Mouse (Mus musculus) stomach, embryonic 15.5 days (tissue): ENCODE results near the gene Cryzl2. TPM values are rescaled to one million over a fixed set of nuclear protein-coding genes. Genes with fewer than 3 reads are reported as not detected.

Experiments used
- ATAC-seq: fragments of 200-750 bp; cut with Nextera tagmentation; 2 replicates; pipeline ENCODE4 v1.8.0; 2017; ENCODE audit warnings: low read depth, moderate number of reproducible peaks, moderate TSS enrichment; ENCODE audit not compliant: insufficient read depth, low FRiP score
- H3K27ac ChIP-seq: fragments of 300-500 bp; sonication (generic); 2 replicates; pipeline ENCODE4 v1.5.1; 2015; ENCODE audit warnings: mild to moderate bottlenecking, inconsistent platforms
- H3K27me3 ChIP-seq: fragments of 300-500 bp; sonication (generic); replicated peaks from 2 replicates; pipeline ENCODE4 v1.6.1; 2015; ENCODE audit warnings: inconsistent platforms
- H3K36me3 ChIP-seq: fragments of 300-500 bp; sonication (generic); 2 replicates; pipeline ENCODE4 v1.6.1; 2015; ENCODE audit warnings: inconsistent platforms
- H3K4me1 ChIP-seq: fragments of 300-500 bp; sonication (generic); 2 replicates; pipeline ENCODE4 v1.6.1; 2015; ENCODE audit warnings: inconsistent platforms
- H3K4me2 ChIP-seq: fragments of 300-500 bp; sonication (generic); 2 replicates; pipeline ENCODE4 v1.6.1; 2015; ENCODE audit warnings: mild to moderate bottlenecking, inconsistent platforms
- H3K4me3 ChIP-seq: fragments of 300-500 bp; sonication (generic); replicated peaks from 2 replicates; pipeline ENCODE4 v1.5.1; 2015; ENCODE audit warnings: inconsistent platforms
- H3K9ac ChIP-seq: fragments of 300-500 bp; sonication (generic); 2 replicates; pipeline ENCODE4 v1.6.1; 2015; ENCODE audit warnings: inconsistent platforms
- H3K9me3 ChIP-seq: fragments of 300-500 bp; sonication (generic); 2 replicates; pipeline ENCODE4 v1.6.1; 2016; ENCODE audit warnings: inconsistent platforms
- WGBS: fragments of 180-500 bp; shearing (Covaris S2); methylation state at CpG from one replicate; pipeline ENCODE4 v1.1.7; 2015; 5-methylcytosine and 5-hydroxymethylcytosine counted together
- polyA plus RNA-seq: library from polyadenylated mRNA; unstranded; fragments of >200 nt; fragmentation: Nextera tagmentation; extraction: Ambion mirVana; gene quantifications from 2 replicates; pipeline ENCODE4 v1.2.1, GENCODE M21; 2015

Cryzl2 gene
- polyA plus RNA-seq, 1 experiment from 2014 or later = 11.1 TPM

DNA sequence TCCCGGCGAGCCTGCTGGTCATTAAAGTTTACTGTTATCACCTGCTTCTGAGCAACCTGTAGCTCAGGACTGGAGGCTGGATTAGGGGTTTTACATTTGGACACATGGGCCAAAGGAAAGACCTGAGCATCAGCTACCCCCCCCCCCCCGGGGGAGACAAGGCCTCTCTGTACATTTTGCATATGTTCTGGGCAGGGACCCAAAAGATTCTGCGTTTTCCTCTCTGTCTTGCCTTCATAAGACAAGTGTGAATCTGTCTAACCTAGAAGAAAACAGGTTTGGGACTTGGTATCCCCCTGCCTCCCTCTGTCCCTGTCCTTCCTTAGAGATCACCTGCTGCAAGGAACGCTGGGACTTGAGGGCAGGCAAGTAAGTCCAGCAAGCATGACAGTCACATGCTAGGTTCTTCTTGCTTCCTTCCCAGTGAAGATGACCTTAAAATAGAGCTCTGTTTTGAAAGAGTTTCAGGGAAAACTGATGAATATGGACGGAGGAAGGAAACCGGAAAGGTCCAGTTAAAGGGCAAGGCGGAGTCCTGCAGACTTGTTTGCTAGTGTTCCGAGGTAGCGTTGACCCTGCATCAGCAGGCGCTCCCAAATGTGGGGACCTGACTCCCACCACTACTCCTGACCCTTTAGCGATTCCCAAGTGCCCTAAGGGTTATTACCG, 13.6 kb upstream of the Cryzl2 start:
- Histone ChIP-seq H3K9me3 (no peaks in the 10 kb centered on the region), H3K4me2 (no peak overlapping the region), H3K4me1 (0 out of 2 replicates have a peak, but pooled peaks cover 1% of the 10 kb centered on the region), H3K27ac (no peak overlapping the region), H3K9ac (no peak overlapping the region), H3K27me3 (no peaks in the 10 kb centered on the region), H3K4me3 (no peak overlapping the region), H3K36me3 (no peaks in the 10 kb centered on the region)
- 67% methylated on average over 13 of the region's 13 CpGs for WGBS
- no peak for ATAC-seq

DNA sequence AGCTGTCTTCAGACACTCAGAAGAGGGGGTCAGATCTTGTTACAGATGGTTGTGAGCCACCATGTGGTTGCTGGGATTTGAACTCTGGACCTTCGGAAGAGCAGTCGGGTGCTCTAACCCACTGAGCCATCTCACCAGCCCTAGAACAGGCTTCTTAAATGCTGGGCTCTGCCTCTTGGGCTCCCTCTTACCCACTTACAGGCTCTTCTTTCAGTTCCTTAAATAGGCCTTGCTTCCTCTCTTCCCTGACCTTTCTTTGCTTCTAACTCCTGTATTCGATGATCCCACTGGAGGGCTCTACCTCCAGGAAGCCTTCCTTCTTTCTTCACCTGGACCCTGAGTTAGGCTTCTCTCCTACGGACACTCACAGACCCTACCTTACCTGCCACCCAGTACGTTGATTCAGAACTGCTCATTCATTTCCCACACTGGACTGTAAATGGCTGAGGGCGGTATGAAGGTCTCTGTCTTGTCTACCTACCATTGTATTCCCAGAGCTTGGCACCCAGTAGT, 12.9 kb upstream of the Cryzl2 start:
- 0 out of 2 replicates have a peak, but pooled peaks cover 5% of the 10 kb centered on the region for H3K4me1 ChIP-seq
- no peak overlapping the region for H3K4me2 ChIP-seq
- H3K27ac ChIP-seq = no peak overlapping the region
- WGBS = 91% methylated on average over 6 of the region's 6 CpGs
- ATAC-seq = no peak
- H3K27me3 ChIP-seq = no peaks in the 10 kb centered on the region
- H3K4me3 ChIP-seq = no peak overlapping the region
- no peaks in the 10 kb centered on the region for H3K9me3 ChIP-seq
- no peaks in the 10 kb centered on the region for H3K36me3 ChIP-seq
- H3K9ac ChIP-seq = no peak overlapping the region

DNA sequence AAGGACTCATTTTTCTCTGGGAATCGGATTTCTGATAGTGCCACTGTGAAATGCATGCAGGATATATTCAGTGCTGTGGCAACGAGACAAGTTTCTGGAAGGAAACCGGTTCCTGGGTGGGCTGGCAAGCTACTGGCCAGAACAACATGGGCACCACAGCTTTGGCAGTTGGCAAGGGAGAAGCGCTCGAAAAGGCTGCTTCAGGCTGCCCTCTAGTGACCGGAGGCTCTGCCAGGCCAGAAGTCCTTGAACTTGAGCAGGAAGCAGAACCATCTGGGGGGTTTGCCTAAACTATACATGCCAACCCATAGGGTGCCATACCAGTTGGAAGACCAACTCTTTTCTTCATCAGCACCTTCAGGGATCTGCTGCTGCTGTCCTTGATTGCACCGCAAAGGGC, 12.1 kb upstream of the Cryzl2 start:
- no peak overlapping the region for H3K4me2 ChIP-seq
- no peak overlapping the region for H3K27ac ChIP-seq
- no peak for ATAC-seq
- H3K4me3 ChIP-seq = no peak overlapping the region
- no peaks in the 10 kb centered on the region for H3K27me3 ChIP-seq
- H3K4me1 ChIP-seq = 0 out of 2 replicates have a peak, but pooled peaks cover 5% of the 10 kb centered on the region
- H3K36me3 ChIP-seq = no peaks in the 10 kb centered on the region
- H3K9me3 ChIP-seq = no peaks in the 10 kb centered on the region
- no peak overlapping the region for H3K9ac ChIP-seq
- 63% methylated on average over 7 of the region's 7 CpGs for WGBS

DNA sequence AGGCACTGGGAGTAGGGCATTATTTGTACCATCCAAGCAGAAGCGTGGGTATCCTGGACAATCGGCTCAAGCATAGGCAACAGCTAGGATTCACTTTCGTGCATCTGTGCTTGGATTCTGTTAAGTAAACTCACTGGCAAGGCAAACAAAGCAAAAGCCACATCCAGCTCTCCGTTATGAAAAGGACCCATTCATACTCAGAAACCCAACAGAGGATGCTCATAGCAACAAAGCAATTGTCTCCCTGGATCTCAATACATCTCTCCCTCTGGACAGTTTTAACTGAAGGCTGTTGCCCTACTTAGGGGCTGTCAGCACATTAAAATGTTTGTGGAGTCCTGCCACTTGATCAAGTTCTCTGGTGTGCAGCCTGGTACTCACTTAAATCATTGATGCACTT, 11.2 kb upstream of the Cryzl2 start:
- Histone ChIP-seq H3K9me3 (no peaks in the 10 kb centered on the region), H3K27ac (no peak overlapping the region), H3K36me3 (no peaks in the 10 kb centered on the region), H3K27me3 (no peaks in the 10 kb centered on the region), H3K4me3 (no peak overlapping the region), H3K9ac (no peak overlapping the region), H3K4me2 (no peak overlapping the region), H3K4me1 (0 out of 2 replicates have a peak, but pooled peaks cover 5% of the 10 kb centered on the region)
- WGBS = 65% methylated on average over 4 of the region's 4 CpGs
- ATAC-seq = no peak

DNA sequence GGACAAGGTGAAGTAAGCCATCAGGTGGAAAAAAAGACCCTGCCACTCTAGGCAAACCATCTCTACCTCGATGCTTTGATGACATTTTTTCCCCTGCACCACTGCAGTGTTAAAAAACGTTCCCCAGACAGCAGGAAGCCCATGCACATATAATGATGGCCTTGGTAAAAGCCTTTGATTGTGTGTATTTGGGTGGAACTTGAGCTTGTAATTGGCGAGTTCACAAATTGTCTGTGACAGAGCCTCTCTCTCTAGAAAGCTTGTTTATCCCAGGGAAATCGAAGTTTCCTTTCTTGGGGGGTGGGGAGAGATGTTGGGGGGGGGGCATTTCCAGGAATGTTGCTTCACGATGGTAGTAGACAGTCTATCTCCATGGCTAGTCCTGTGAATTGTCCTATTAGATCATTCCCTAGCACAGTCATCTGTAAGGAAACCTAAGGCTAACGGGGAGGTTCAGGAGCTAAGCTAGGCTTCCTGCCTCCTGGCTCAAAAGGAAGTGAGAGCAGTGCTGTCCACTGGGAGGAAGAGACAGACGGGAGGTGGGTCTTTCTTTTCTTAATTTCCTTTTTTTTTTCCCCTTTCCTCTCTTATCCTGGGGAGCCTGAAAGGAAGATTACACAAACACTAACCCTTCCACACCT, 10.1 kb upstream of the Cryzl2 start:
- no peaks in the 10 kb centered on the region for H3K36me3 ChIP-seq
- no peak overlapping the region for H3K4me3 ChIP-seq
- no peak overlapping the region for H3K4me2 ChIP-seq
- WGBS = 37% methylated on average over 7 of the region's 7 CpGs
- H3K9ac ChIP-seq = no peak overlapping the region
- no peaks in the 10 kb centered on the region for H3K9me3 ChIP-seq
- H3K27me3 ChIP-seq = no peaks in the 10 kb centered on the region
- ATAC-seq = no peak
- H3K4me1 ChIP-seq = 0 out of 2 replicates have a peak, but pooled peaks cover 5% of the 10 kb centered on the region
- no peak overlapping the region for H3K27ac ChIP-seq

DNA sequence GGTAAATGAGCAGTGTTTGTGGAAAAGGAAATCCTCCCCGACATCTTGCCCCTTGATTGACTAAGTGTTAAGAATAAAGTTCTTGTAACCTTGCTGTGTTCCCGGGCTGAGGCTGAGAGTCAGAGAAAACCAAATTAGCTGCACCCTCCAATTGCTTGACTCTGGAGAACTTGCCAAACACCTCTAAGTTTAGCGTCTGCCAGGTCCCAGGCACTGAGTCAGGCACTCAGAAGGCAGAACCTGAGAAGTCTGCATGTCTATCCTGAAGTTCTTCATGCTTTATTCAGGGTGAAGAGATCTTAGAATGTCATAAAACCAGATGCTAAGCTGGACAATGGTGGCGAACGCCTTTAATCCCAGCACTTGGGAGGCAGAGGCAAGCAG, 9.6 kb upstream of the Cryzl2 start:
- Histone ChIP-seq H3K4me2 (no peak overlapping the region), H3K27ac (no peak overlapping the region), H3K27me3 (no peaks in the 10 kb centered on the region), H3K4me1 (0 out of 2 replicates have a peak, but pooled peaks cover 5% of the 10 kb centered on the region), H3K36me3 (no peaks in the 10 kb centered on the region), H3K9ac (no peak overlapping the region), H3K9me3 (no peaks in the 10 kb centered on the region), H3K4me3 (no peak overlapping the region)
- no peak for ATAC-seq
- 58% methylated on average over 5 of the region's 5 CpGs for WGBS

DNA sequence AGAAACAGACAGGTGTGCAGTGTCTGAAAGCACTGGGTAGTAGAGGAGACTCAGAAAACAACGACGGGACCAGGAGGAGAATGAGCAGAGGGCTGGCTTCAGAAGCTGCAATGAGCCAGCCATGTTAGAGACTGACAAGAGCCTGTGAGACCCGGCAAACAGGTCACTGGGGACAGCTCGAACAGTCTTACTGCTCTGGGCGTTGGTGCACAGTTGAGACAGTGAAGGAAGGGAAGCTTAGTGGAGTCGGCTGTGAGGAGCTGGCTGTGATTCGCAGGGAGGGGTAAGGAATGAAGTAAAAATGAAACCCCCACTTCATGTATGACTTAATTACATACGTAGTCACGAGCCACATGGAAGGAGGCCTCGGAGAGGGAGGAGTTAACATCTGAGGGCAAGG, 8.8 kb upstream of the Cryzl2 start:
- no peak overlapping the region for H3K9ac ChIP-seq
- peak overlapping the region; percentile 32; the same call in 1 of the 2 replicates for H3K27ac ChIP-seq
- H3K9me3 ChIP-seq = no peaks in the 10 kb centered on the region
- peak; percentile 54; the same call in 1 of the 2 replicates for ATAC-seq
- peak overlapping the region; percentile 53 for H3K4me2 ChIP-seq
- 0 out of 2 replicates have a peak, but pooled peaks cover 5% of the 10 kb centered on the region for H3K4me1 ChIP-seq
- peak overlapping the region; percentile 24 for H3K4me3 ChIP-seq
- no peaks in the 10 kb centered on the region for H3K27me3 ChIP-seq
- 18% methylated on average over 10 of the region's 10 CpGs for WGBS
- H3K36me3 ChIP-seq = no peaks in the 10 kb centered on the region

DNA sequence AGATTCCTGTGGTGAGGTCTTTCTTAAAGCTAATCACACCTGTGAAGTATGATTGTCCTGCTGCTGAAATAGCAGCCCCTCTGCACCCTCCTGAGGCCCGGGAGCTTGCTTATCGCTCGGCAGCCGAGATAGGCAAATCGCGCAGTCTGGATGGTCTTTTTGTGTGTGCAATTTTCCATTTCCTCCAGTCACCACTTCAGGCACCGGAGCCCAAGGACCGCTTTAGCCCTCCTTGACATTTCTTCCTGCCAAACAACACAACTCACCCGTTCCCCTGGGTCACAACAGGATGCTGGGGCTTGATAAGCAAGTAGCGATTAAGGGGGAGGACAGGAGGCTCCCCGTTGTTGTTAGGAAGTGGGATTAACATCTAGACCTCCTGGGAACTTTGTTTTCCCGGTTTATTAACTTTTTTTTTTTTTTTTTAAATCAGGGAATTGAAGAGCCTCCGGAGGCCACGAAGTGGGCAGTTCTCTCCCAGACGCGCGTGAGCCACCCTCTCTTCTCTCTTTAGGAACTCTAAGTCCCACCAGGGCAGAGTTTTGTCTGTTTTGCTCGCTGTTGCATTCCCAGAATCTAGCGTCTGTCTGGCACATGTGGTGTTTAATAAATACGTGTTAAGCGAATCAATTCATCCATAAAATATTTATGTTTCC, 8.3 kb upstream of the Cryzl2 start:
- Histone ChIP-seq H3K4me3 (peak overlapping the region; percentile 24), H3K36me3 (no peaks in the 10 kb centered on the region), H3K4me2 (peak overlapping the region; percentile 53), H3K4me1 (0 out of 2 replicates have a peak, but pooled peaks cover 5% of the 10 kb centered on the region), H3K27me3 (no peaks in the 10 kb centered on the region), H3K27ac (no peak overlapping the region), H3K9me3 (no peaks in the 10 kb centered on the region), H3K9ac (no peak overlapping the region)
- 9% methylated on average over 21 of the region's 21 CpGs for WGBS
- peak; percentile 59; the same call in 1 of the 2 replicates for ATAC-seq

DNA sequence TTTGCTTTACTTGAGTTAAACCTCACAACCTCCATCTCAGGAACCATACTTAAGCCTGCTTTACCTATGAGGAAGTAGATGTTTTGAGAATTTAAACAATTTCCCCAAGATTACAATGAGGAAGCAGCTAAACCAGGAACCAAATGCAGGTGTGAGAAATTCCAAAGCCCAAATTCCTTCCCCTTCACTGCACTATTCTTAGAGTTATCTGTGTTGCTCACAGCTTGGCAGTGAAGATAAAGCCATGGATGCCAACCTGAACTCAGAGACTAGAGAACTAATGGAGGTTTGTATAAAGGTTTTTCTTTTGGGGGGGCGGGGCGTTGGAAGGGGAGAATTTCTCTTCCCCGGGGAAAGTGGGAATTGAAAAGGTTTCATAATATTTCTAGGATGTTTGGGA, 6.1 kb upstream of the Cryzl2 start:
- no peaks in the 10 kb centered on the region for H3K27me3 ChIP-seq
- ATAC-seq = no peak
- H3K9me3 ChIP-seq = no peaks in the 10 kb centered on the region
- no peak overlapping the region for H3K27ac ChIP-seq
- no peak overlapping the region for H3K4me2 ChIP-seq
- 0 out of 2 replicates have a peak, but pooled peaks cover 5% of the 10 kb centered on the region for H3K4me1 ChIP-seq
- H3K36me3 ChIP-seq = no peaks in the 10 kb centered on the region
- no peak overlapping the region for H3K4me3 ChIP-seq
- no peak overlapping the region for H3K9ac ChIP-seq
- WGBS = 81% methylated on average over 3 of the region's 3 CpGs

DNA sequence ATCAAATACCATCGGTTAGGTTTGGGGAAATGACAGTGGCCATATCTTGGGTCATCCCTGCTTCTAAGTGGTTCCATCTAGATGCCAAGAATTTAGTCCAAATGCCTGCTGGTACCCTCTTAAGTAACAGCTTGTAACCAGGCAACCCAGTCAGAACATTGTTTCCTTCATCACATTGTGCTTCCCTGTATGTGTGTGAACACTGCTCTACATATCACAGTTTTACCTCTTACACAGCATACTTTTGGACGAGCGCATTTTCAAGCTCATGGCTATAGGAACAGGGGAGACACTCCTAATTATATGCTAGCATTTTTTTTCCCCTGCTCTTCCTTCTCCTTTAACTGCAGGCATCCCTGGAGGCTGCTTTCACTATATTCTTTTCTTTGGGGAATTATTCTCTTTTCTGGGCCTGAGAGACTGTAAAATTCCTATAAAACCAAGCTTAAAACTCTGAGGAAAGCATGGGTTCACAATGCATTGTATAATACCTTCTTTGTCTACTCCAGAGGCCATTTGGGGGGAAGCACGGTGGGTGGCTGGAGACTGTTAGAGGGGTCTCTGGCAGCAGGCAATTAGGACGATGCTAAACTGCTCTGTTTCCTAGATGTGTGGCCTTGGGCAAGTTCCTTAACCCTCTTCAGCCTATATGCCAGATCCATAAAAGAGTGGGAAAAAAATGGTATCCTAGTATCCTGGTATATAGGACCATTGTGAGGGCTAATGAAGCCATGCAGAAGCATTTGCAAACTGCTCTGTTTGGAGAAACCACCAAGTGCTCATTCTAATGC, 5.4 kb upstream of the Cryzl2 start:
- Histone ChIP-seq H3K9ac (no peak overlapping the region), H3K36me3 (no peaks in the 10 kb centered on the region), H3K4me2 (no peak overlapping the region), H3K27ac (no peak overlapping the region), H3K27me3 (no peaks in the 10 kb centered on the region), H3K4me3 (no peak overlapping the region), H3K9me3 (no peaks in the 10 kb centered on the region), H3K4me1 (0 out of 2 replicates have a peak, but pooled peaks cover 5% of the 10 kb centered on the region)
- WGBS = 78% methylated on average over 5 of the region's 5 CpGs
- ATAC-seq = no peak

DNA sequence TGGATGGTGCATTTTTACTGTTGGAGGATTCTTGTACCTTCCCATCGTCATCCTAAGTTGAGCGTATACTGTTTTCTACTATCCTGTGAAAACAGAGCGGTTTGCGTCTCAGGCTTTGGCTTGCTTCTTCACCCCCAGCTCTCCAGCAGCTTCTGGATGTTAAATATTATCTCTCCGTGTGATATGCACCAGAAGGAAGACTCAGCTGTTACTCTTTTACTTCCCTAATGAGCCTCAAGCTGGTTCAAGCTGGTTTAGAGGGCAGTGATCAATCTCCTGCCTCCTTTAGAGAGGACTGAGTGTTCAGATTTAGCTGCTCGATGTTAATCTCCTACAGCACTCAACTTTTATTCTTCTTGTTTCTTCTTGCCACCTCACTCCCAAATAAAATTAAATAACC, 3.5 kb upstream of the Cryzl2 start:
- Histone ChIP-seq H3K9me3 (no peaks in the 10 kb centered on the region), H3K36me3 (no peaks in the 10 kb centered on the region), H3K4me3 (no peak overlapping the region), H3K4me2 (no peak overlapping the region), H3K27ac (no peak overlapping the region), H3K27me3 (no peaks in the 10 kb centered on the region), H3K4me1 (0 out of 2 replicates have a peak, but pooled peaks cover 3% of the 10 kb centered on the region), H3K9ac (no peak overlapping the region)
- no peak for ATAC-seq
- 71% methylated on average over 6 of the region's 6 CpGs for WGBS
